Mouse (Mus musculus): Measurements from ENCODE around the gene St3gal6.

- TF ChIP-seq ZNF384 (IDR thresholded peaks at IDR 0.05; ENCODE audit: low read depth, low read length) (no peak), HCFC1 (IDR thresholded peaks at IDR 0.05; ENCODE audit: borderline replicate concordance, insufficient read depth, low read length) (no peak), CHD2 (IDR thresholded peaks at IDR 0.05; ENCODE audit: low read depth, low read length) (no peak), MAFK (IDR thresholded peaks at IDR 0.05; ENCODE audit: insufficient read depth, low read depth, low read length) (no peak)
Measured at GRCm38 (mm10) chr16:58482296-58482695, 41.7 kb downstream of the St3gal6 start.
